Mouse (Mus musculus): Measurements from ENCODE around the gene Cpd.

DNA sequence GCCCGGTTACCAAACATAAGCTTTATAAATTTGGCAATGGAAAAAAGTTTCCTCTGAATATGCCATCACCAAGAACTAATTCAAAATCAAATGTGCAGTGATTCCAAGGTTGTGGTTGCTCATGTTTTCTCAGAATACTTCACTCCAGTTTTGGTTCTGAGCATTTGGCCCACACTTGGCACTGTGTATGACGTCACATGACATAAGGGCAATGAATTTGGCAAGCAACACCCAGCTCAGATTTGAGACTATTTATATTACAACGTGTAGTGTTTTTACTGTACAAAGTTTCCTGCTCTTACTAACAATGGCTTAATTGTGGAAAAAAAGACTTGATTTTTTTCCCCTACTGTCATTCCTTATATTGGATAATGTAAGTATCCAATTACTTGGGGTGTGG lies 73.0 kb downstream of the Cpd start:
- TF ChIP-seq POLR2A (IDR thresholded peaks at IDR 0.05; ENCODE audit: borderline replicate concordance, control insufficient read depth, low read depth, low read length) (no peak), CTCF (IDR thresholded peaks at IDR 0.05; ENCODE audit: control insufficient read depth, insufficient read depth, low read length) (no peak)
